Mouse (Mus musculus): ENCODE data around the gene Zdhhc23. TPM values are rescaled to one million over a fixed set of nuclear protein-coding genes. Genes with fewer than 3 reads are reported as not detected.

The Zdhhc23 gene
- total and polyA plus RNA-seq, 2 experiments, result 0.09 to 0.32 TPM

DNA sequence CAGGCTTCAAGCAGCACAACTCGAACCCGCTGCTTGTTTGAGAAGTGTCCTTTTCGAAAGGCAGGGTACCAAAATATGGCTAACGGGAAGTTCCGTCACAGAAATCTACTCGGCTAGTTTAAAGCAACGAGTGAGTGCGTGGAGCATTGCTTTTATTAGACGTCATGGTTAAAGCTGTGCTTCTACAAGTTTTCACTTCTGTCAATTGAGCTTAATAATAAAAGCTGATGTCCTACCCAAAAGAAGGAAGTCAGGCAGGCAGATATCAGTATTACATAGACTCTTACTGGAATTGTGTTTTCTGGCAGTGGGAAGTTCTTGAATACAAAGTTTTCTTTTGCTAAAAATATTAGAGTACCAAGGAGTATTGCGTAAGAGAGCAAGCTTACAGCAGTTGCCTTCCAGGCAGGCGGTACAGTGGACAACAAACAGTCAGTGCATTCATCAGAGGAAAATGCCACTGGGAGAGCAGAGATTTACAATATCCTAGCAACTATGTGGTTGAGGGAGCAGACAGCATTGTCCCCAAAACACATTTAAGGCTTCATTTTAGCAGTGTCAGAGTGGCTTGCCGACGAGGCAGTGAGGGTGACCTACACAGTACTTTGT, 13.7 kb downstream of the Zdhhc23 start:
- peaks cover 7% of the 10 kb centered on the region for H3K36me3 ChIP-seq (ENCODE audit: control insufficient read depth, insufficient read depth, low read length)
- TF ChIP-seq POLR2A (IDR thresholded peaks at IDR 0.05; ENCODE audit: extremely low read depth, insufficient read depth, low read length) (no peak), CTCF (IDR thresholded peaks at IDR 0.05; ENCODE audit: low read depth, low read length) (no peak)
- H3K4me1 ChIP-seq (ENCODE audit: control insufficient read depth, insufficient read depth, low read length), result no peaks in the 10 kb centered on the region
- H3K79me2 ChIP-seq (ENCODE audit: control insufficient read depth, insufficient read depth, low read length), result no peaks in the 10 kb centered on the region
- H3K9ac ChIP-seq (ENCODE audit: low read depth, low read length), result no peak overlapping the region
- WGBS, result 86% methylated on average over 13 of the region's 13 CpGs
- peak overlapping the region; percentile 37; the same call in 1 of the 2 replicates for H3K27ac ChIP-seq (replicated peaks; ENCODE audit: insufficient read depth, low read depth, low read length)
- no peaks in the 10 kb centered on the region for H3K27me3 ChIP-seq (ENCODE audit: control insufficient read depth, insufficient read depth, low read length)
- DNase-seq (ENCODE audit: extremely low read depth, low read depth, low spot score), result peak; percentile 31
- H3K4me3 ChIP-seq (ENCODE audit: insufficient read depth, low read depth, low read length), result no peak overlapping the region

DNA sequence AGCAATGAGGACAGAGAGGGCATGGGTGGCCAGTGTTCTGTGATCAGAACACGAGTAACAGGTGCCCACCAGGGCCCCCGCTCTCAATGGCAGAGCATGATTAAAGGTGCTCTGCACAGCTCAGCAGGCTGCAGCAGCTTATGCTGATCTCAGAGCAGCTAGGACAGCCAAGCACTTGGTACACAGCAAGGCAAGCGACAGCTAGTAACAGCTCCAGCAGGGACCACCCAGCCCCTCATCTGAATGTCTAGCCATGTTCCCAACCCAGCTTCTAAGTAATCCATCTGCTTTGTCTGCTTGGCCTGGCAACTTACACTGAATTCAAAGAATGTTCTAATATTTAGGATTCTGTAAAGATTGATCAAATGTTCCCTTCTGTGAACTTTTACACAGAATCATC, 15.8 kb downstream of the Zdhhc23 start:
- Histone ChIP-seq H3K79me2 (ENCODE audit: control insufficient read depth, insufficient read depth, low read length) (no peaks in the 10 kb centered on the region), H3K4me3 (ENCODE audit: insufficient read depth, low read depth, low read length) (no peak overlapping the region), H3K27ac (replicated peaks; ENCODE audit: insufficient read depth, low read depth, low read length) (no peak overlapping the region), H3K4me1 (ENCODE audit: control insufficient read depth, insufficient read depth, low read length) (no peaks in the 10 kb centered on the region), H3K36me3 (ENCODE audit: control insufficient read depth, insufficient read depth, low read length) (peaks cover 13% of the 10 kb centered on the region), H3K27me3 (ENCODE audit: control insufficient read depth, insufficient read depth, low read length) (no peaks in the 10 kb centered on the region), H3K9ac (ENCODE audit: low read depth, low read length) (no peak overlapping the region)
- DNase-seq (ENCODE audit: extremely low read depth, low read depth, low spot score), result no peak
- TF ChIP-seq CTCF (IDR thresholded peaks at IDR 0.05; ENCODE audit: low read depth, low read length) (no peak), POLR2A (IDR thresholded peaks at IDR 0.05; ENCODE audit: extremely low read depth, insufficient read depth, low read length) (no peak)
- 92% methylated on average over 3 of the region's 3 CpGs for WGBS

GRCm38 (mm10) chr16:43963291-43963690, 16.3 kb downstream of the Zdhhc23 start:
- no peak overlapping the region for H3K4me3 ChIP-seq (ENCODE audit: insufficient read depth, low read depth, low read length)
- H3K9ac ChIP-seq (ENCODE audit: low read depth, low read length), result no peak overlapping the region
- peaks cover 13% of the 10 kb centered on the region for H3K36me3 ChIP-seq (ENCODE audit: control insufficient read depth, insufficient read depth, low read length)
- 98% methylated on average over 9 of the region's 9 CpGs for WGBS
- no peaks in the 10 kb centered on the region for H3K27me3 ChIP-seq (ENCODE audit: control insufficient read depth, insufficient read depth, low read length)
- H3K4me1 ChIP-seq (ENCODE audit: control insufficient read depth, insufficient read depth, low read length), result no peaks in the 10 kb centered on the region
- DNase-seq (ENCODE audit: extremely low read depth, low read depth, low spot score), result no peak
- no peak for TF ChIP-seq POLR2A (IDR thresholded peaks at IDR 0.05; ENCODE audit: extremely low read depth, insufficient read depth, low read length)
- no peak for TF ChIP-seq CTCF (IDR thresholded peaks at IDR 0.05; ENCODE audit: low read depth, low read length)
- no peak overlapping the region for H3K27ac ChIP-seq (replicated peaks; ENCODE audit: insufficient read depth, low read depth, low read length)
- H3K79me2 ChIP-seq (ENCODE audit: control insufficient read depth, insufficient read depth, low read length), result no peaks in the 10 kb centered on the region

DNA sequence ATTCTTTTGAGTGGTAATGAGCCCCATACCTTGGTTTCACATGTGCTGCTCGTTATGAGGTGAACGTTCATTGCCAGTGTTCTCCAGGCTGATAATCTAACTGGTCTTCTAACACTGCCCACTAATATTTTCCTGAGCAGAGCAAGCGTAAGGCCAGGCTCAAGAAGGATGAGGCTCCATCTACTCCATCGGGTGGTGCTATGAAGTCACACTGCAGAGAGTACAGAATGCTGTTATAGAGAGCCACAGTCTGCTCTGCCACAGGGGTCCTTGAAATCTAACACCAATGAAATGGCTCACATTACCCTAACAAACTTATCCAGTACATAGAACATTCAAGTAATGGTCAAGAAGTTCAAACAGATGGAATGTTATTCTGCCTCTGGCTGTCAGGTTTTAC, 21.6 kb downstream of the Zdhhc23 start:
- H3K36me3 ChIP-seq (ENCODE audit: control insufficient read depth, insufficient read depth, low read length), result peaks cover 27% of the 10 kb centered on the region
- H3K27me3 ChIP-seq (ENCODE audit: control insufficient read depth, insufficient read depth, low read length), result no peaks in the 10 kb centered on the region
- no peak overlapping the region for H3K27ac ChIP-seq (replicated peaks; ENCODE audit: insufficient read depth, low read depth, low read length)
- no peaks in the 10 kb centered on the region for H3K79me2 ChIP-seq (ENCODE audit: control insufficient read depth, insufficient read depth, low read length)
- TF ChIP-seq POLR2A (IDR thresholded peaks at IDR 0.05; ENCODE audit: extremely low read depth, insufficient read depth, low read length) (no peak), CTCF (IDR thresholded peaks at IDR 0.05; ENCODE audit: low read depth, low read length) (no peak)
- DNase-seq (ENCODE audit: extremely low read depth, low read depth, low spot score), result no peak
- 94% methylated on average over 4 of the region's 4 CpGs for WGBS
- no peak overlapping the region for H3K4me3 ChIP-seq (ENCODE audit: insufficient read depth, low read depth, low read length)
- no peaks in the 10 kb centered on the region for H3K4me1 ChIP-seq (ENCODE audit: control insufficient read depth, insufficient read depth, low read length)
- no peak overlapping the region for H3K9ac ChIP-seq (ENCODE audit: low read depth, low read length)

DNA sequence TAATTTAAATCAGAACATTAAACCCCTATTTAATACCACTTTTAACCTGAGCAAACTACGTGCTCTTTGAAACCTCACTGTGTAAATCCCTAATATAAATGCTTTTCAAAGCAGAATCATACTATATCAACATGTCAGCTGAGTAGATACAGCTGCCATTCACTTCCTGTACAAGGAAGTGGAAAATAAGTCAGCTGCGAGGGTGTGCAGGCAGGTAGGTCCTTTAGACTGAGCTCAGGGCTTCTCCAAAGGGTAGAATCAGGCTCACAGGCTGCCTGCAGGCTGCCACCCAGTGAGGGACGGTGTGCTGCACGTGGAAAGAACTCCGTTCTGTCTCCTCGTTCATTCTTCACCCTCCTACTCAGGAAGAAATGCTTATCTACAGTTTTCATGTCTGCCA, 24.7 kb downstream of the Zdhhc23 start:
- Histone ChIP-seq H3K27me3 (ENCODE audit: control insufficient read depth, insufficient read depth, low read length) (no peaks in the 10 kb centered on the region), H3K36me3 (ENCODE audit: control insufficient read depth, insufficient read depth, low read length) (peaks cover 23% of the 10 kb centered on the region), H3K27ac (replicated peaks; ENCODE audit: insufficient read depth, low read depth, low read length) (no peak overlapping the region), H3K4me1 (ENCODE audit: control insufficient read depth, insufficient read depth, low read length) (no peaks in the 10 kb centered on the region), H3K4me3 (ENCODE audit: insufficient read depth, low read depth, low read length) (no peak overlapping the region), H3K9ac (ENCODE audit: low read depth, low read length) (no peak overlapping the region), H3K79me2 (ENCODE audit: control insufficient read depth, insufficient read depth, low read length) (no peaks in the 10 kb centered on the region)
- TF ChIP-seq POLR2A (IDR thresholded peaks at IDR 0.05; ENCODE audit: extremely low read depth, insufficient read depth, low read length), result no peak
- TF ChIP-seq CTCF (IDR thresholded peaks at IDR 0.05; ENCODE audit: low read depth, low read length), result no peak
- no peak for DNase-seq (ENCODE audit: extremely low read depth, low read depth, low spot score)
- 78% methylated on average over 6 of the region's 6 CpGs for WGBS

- peak; percentile 31 for DNase-seq (ENCODE audit: extremely low read depth, low read depth, low spot score)
- Histone ChIP-seq H3K4me3 (ENCODE audit: insufficient read depth, low read depth, low read length) (no peak overlapping the region), H3K27me3 (ENCODE audit: control insufficient read depth, insufficient read depth, low read length) (no peaks in the 10 kb centered on the region), H3K36me3 (ENCODE audit: control insufficient read depth, insufficient read depth, low read length) (peaks cover 12% of the 10 kb centered on the region), H3K9ac (ENCODE audit: low read depth, low read length) (no peak overlapping the region), H3K4me1 (ENCODE audit: control insufficient read depth, insufficient read depth, low read length) (no peaks in the 10 kb centered on the region), H3K27ac (replicated peaks; ENCODE audit: insufficient read depth, low read depth, low read length) (no peak overlapping the region), H3K79me2 (ENCODE audit: control insufficient read depth, insufficient read depth, low read length) (no peaks in the 10 kb centered on the region)
- WGBS, result 90% methylated on average over 4 of the region's 4 CpGs
- TF ChIP-seq CTCF (IDR thresholded peaks at IDR 0.05; ENCODE audit: low read depth, low read length), result no peak
- no peak for TF ChIP-seq POLR2A (IDR thresholded peaks at IDR 0.05; ENCODE audit: extremely low read depth, insufficient read depth, low read length)
Measured at GRCm38 (mm10) chr16:43951591-43951990, 28.0 kb downstream of the Zdhhc23 start.
